Mouse (Mus musculus): ENCODE measurements around the gene Zfp143.

- TF ChIP-seq CTCF (IDR thresholded peaks at IDR 0.05; ENCODE audit: borderline replicate concordance, insufficient read depth, low read depth, low read length): no peak
- TF ChIP-seq POLR2A (IDR thresholded peaks at IDR 0.05; ENCODE audit: borderline replicate concordance, insufficient read depth, low read length): no peak
Measured at GRCm38 (mm10) chr7:110108967-110109610, 48.1 kb downstream of the Zfp143 start.
